Mouse (Mus musculus): ENCODE results near the gene Tldc2.
A peak's percentile ranks its signal among the peaks of the same experiment; 100 is the strongest.

The Tldc2 gene

GRCm38 (mm10) chr2:157078793-157079700 is 7.8 kb upstream of the Tldc2 start, which contains the start of gene Soga1:
Gene Soga1, minus strand, starts transcription at chr2:157079254.
- DNase-seq, result peak; percentile 93

GRCm38 (mm10) chr2:157079701-157080180 is 7.1 kb upstream of the Tldc2 start:
- DNase-seq, result no peak

GRCm38 (mm10) chr2:157081331-157081730 is 5.5 kb upstream of the Tldc2 start:
- DNase-seq, result no peak

- DNase-seq, result no peak
Observed at GRCm38 (mm10) chr2:157081960-157082359, 4.9 kb upstream of the Tldc2 start.

GRCm38 (mm10) chr2:157084831-157085585 is 1.8 kb upstream of the Tldc2 start:
- no peak for DNase-seq

GRCm38 (mm10) chr2:157087536-157088317 is 872 bp downstream of the Tldc2 start:
- no peak for DNase-seq

- DNase-seq, result peak; percentile 57
Observed at GRCm38 (mm10) chr2:157092024-157092423, 5.2 kb downstream of the Tldc2 start.

GRCm38 (mm10) chr2:157095005-157095755 is 8.3 kb downstream of the Tldc2 start:
- DNase-seq, result peak; percentile 87

GRCm38 (mm10) chr2:157099532-157100318 is 12.9 kb downstream of the Tldc2 start:
- DNase-seq, result peak; percentile 61

- DNase-seq, result no peak
Observed at GRCm38 (mm10) chr2:157100319-157100605, 13.4 kb downstream of the Tldc2 start.

- no peak for DNase-seq
Observed at GRCm38 (mm10) chr2:157101650-157102049, 14.8 kb downstream of the Tldc2 start.

- no peak for DNase-seq
Observed at GRCm38 (mm10) chr2:157102256-157102655, 15.4 kb downstream of the Tldc2 start.

- no peak for DNase-seq
Observed at GRCm38 (mm10) chr2:157104454-157104853, 17.6 kb downstream of the Tldc2 start.

GRCm38 (mm10) chr2:157108236-157108635 is 21.4 kb downstream of the Tldc2 start:
- DNase-seq, result no peak

- DNase-seq, result peak; percentile 37
Observed at GRCm38 (mm10) chr2:157116964-157117363, 30.1 kb downstream of the Tldc2 start.

- DNase-seq, result no peak
Observed at GRCm38 (mm10) chr2:157118556-157118955, 31.7 kb downstream of the Tldc2 start.

GRCm38 (mm10) chr2:157119075-157119474 is 32.2 kb downstream of the Tldc2 start:
- DNase-seq, result no peak

GRCm38 (mm10) chr2:157121766-157122165 is 34.9 kb downstream of the Tldc2 start:
- no peak for DNase-seq

- DNase-seq, result no peak
Observed at GRCm38 (mm10) chr2:157125246-157125645, 38.4 kb downstream of the Tldc2 start.

- no peak for DNase-seq
Observed at GRCm38 (mm10) chr2:157127370-157127769, 40.5 kb downstream of the Tldc2 start.

- DNase-seq, result peak; percentile 54
Observed at GRCm38 (mm10) chr2:157128072-157128471, 41.2 kb downstream of the Tldc2 start.

All from lung, postnatal 10 days (tissue).